Mouse (Mus musculus) thymus, adult 2 months (tissue): ENCODE results near the gene Plppr3. TPM values are rescaled to one million over a fixed set of nuclear protein-coding genes. Genes with fewer than 3 reads are reported as not detected.

Source experiments
- DNase-seq: peaks from one replicate; pipeline ENCODE4 v3.0.0; 2021
- H3K27ac ChIP-seq: fragments of 200-500 bp; 2 replicates; pipeline ENCODE4 v1.5.1; 2012; ENCODE audit warnings: low read length, control low read depth; ENCODE audit not compliant: control insufficient read depth, insufficient read depth
- H3K27me3 ChIP-seq: fragments of 200-500 bp; 2 replicates; pipeline ENCODE4 v1.6.1; 2012; ENCODE audit warnings: mild to moderate bottlenecking, low read length, moderate library complexity, mixed read lengths; ENCODE audit not compliant: control insufficient read depth, insufficient read depth
- H3K36me3 ChIP-seq: fragments of 200-500 bp; 2 replicates; pipeline ENCODE4 v1.6.1; 2012; ENCODE audit warnings: mild to moderate bottlenecking, low read length, moderate library complexity; ENCODE audit not compliant: control insufficient read depth, insufficient read depth
- H3K4me1 ChIP-seq: fragments of 200-500 bp; replicated peaks from 2 replicates; pipeline ENCODE4 v1.6.1; 2012; ENCODE audit warnings: low read length; ENCODE audit not compliant: control insufficient read depth, insufficient read depth
- H3K4me3 ChIP-seq: fragments of 200-500 bp; 2 replicates; pipeline ENCODE4 v1.5.1; 2012; ENCODE audit warnings: mild to moderate bottlenecking, low read length, control low read depth, moderate library complexity; ENCODE audit not compliant: control insufficient read depth, insufficient read depth
- CTCF ChIP-seq: fragments of 200-500 bp; IDR thresholded peaks from 2 replicates; pipeline ENCODE4 v1.5.1; 2012; ENCODE audit warnings: mild to moderate bottlenecking, control low read depth, low read length, moderate library complexity, borderline replicate concordance; ENCODE audit not compliant: control insufficient read depth, poor library complexity, insufficient read depth; ENCODE audit errors: extremely low read depth
- POLR2A ChIP-seq: fragments of 200-500 bp; IDR thresholded peaks from 2 replicates; pipeline ENCODE4 v1.6.1; 2012; ENCODE audit warnings: mild to moderate bottlenecking, low read length, control low read depth, moderate library complexity; ENCODE audit not compliant: control insufficient read depth, poor library complexity, insufficient read depth; ENCODE audit errors: extremely low read depth
- WGBS: fragments of 180-500 bp; shearing (Covaris S2); methylation state at CpG from one replicate; pipeline ENCODE4 v1.1.7; 2018; 5-methylcytosine and 5-hydroxymethylcytosine counted together
- polyA plus RNA-seq: library from polyadenylated mRNA; depleted of rRNA; stranded (reverse); fragments of >200 nt; gene quantifications from 2 replicates; pipeline ENCODE4 v1.2.3, GENCODE M21; 2012

Plppr3 gene
- polyA plus RNA-seq, 1 experiment, result 1.9 TPM

DNA sequence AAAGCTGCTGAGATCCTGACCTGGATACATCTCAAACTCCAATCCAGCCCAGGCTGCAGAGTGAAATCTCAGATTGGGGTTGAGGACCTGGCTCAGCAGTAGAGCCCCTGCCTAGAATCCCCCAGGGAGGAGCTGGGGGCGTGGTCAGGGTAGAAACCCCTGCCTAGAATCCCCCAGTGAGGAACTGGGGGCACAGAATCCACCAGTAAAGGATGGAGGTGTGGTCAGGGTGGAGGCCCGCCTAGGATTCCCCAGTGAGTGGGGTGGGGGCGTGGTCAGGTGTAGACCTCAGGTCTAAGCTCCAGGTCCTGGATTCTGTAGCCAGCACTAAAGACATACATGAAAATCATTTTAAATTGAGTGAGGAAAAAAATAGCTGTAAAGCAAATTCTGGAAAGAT is 1.6 kb downstream of the Plppr3 start:
- no peaks in the 10 kb centered on the region for H3K36me3 ChIP-seq
- peaks cover 26% of the 10 kb centered on the region for H3K4me1 ChIP-seq
- 71% methylated on average over 3 of the region's 3 CpGs for WGBS
- H3K27me3 ChIP-seq, result peaks cover 8% of the 10 kb centered on the region; the same call in 1 of the 2 replicates
- no peak overlapping the region for H3K4me3 ChIP-seq
- no peak for DNase-seq
- no peak overlapping the region for H3K27ac ChIP-seq
- TF ChIP-seq POLR2A, result no peak
- TF ChIP-seq CTCF, result no peak

GRCm38 (mm10) chr10:79871845-79872244 is 2.6 kb downstream of the Plppr3 start:
- Histone ChIP-seq H3K4me3 (no peak overlapping the region), H3K36me3 (no peaks in the 10 kb centered on the region), H3K4me1 (peaks cover 16% of the 10 kb centered on the region), H3K27me3 (peaks cover 8% of the 10 kb centered on the region; the same call in 1 of the 2 replicates), H3K27ac (no peak overlapping the region)
- TF ChIP-seq POLR2A, result no peak
- TF ChIP-seq CTCF, result no peak
- WGBS, result 83% methylated on average over 8 of the region's 8 CpGs
- DNase-seq, result no peak

GRCm38 (mm10) chr10:79866601-79867000 is 7.8 kb downstream of the Plppr3 start:
- Histone ChIP-seq H3K4me1 (no peaks in the 10 kb centered on the region), H3K4me3 (no peak overlapping the region), H3K36me3 (peaks cover 26% of the 10 kb centered on the region), H3K27ac (no peak overlapping the region), H3K27me3 (no peaks in the 10 kb centered on the region)
- no peak for DNase-seq
- 92% methylated on average over 11 of the region's 11 CpGs for WGBS
- TF ChIP-seq POLR2A (no peak), CTCF (no peak)

- TF ChIP-seq CTCF (no peak), POLR2A (no peak)
- no peak overlapping the region for H3K27ac ChIP-seq
- WGBS, result 87% methylated on average over 19 of the region's 19 CpGs
- peaks cover 33% of the 10 kb centered on the region for H3K36me3 ChIP-seq
- no peak for DNase-seq
- no peak overlapping the region for H3K4me3 ChIP-seq
- no peaks in the 10 kb centered on the region for H3K4me1 ChIP-seq
- no peaks in the 10 kb centered on the region for H3K27me3 ChIP-seq
Measured at GRCm38 (mm10) chr10:79865801-79866295, 8.6 kb downstream of the Plppr3 start.

DNA sequence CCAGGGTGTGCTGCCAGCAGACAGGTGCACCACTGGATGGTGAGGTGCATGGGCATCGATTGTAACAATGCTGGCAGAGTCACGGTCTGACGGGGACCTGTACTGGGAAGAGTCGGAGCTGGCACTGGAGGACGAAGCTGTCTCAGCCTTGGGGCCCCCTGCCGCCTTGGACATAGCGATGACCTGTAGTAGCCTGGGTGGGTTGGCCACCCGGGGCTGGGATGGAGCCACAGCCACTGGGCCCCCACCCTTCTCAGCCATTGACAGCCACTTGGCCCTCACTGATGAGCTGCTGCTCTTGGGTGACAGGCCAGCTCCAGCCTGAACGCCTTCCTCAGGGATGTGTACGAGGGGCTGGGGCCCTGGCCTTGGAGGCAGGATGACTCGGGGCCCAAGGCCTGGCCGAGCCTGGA is 9.2 kb downstream of the Plppr3 start:
- H3K4me1 ChIP-seq, result no peaks in the 10 kb centered on the region
- WGBS, result 93% methylated on average over 12 of the region's 12 CpGs
- no peak overlapping the region for H3K4me3 ChIP-seq
- H3K27ac ChIP-seq, result no peak overlapping the region
- peaks cover 40% of the 10 kb centered on the region for H3K36me3 ChIP-seq
- H3K27me3 ChIP-seq, result no peaks in the 10 kb centered on the region
- no peak for DNase-seq
- TF ChIP-seq POLR2A (no peak), CTCF (no peak)

DNA sequence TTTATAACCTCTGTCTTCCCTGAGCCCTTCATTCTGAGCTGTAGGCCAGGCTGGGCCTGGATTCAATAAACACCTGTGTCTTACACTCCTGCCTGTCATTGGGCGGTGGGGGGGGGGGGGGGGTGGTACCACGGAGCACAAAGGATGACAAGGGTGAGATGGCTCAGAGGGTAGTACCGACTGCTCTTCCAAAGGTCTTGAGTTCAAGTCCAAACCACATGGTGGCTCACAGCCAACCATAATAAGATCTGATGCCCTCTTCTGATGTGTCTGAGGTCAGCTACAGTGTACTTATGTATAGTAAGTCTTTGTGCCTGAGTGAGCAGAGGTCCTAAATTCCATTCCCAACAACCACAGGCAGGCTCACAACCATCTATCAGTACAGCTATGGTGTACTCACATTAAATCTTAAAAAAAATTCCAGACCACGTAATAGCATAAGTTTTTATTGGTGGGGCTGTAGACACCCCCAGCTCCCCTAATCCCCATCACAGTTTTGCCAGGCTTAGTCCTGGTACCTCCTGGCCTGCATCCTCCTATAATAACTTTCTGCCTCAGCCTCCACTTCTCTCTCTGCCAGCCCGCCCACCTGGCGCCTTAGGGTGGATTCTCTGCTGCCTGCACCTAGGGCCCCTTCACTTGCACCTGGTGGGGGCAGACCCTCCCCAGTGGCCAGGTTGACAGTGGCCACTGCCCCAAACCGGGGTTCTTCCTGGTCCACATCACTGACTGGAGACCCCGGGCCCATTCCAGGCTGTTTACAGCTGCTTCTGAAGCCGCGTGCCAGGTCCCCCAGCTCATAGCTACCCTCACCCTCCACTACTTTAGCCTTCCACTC is 9.9 kb downstream of the Plppr3 start:
- H3K4me1 ChIP-seq, result no peaks in the 10 kb centered on the region
- TF ChIP-seq CTCF (no peak), POLR2A (no peak)
- H3K36me3 ChIP-seq, result peaks cover 46% of the 10 kb centered on the region
- no peak overlapping the region for H3K4me3 ChIP-seq
- H3K27ac ChIP-seq, result no peak overlapping the region
- H3K27me3 ChIP-seq, result no peaks in the 10 kb centered on the region
- DNase-seq, result no peak
- WGBS, result 79% methylated on average over 10 of the region's 10 CpGs

GRCm38 (mm10) chr10:79862925-79863324 is 11.5 kb downstream of the Plppr3 start:
- Histone ChIP-seq H3K4me1 (peaks cover 7% of the 10 kb centered on the region), H3K27ac (no peak overlapping the region), H3K27me3 (no peaks in the 10 kb centered on the region), H3K4me3 (no peak overlapping the region), H3K36me3 (peaks cover 57% of the 10 kb centered on the region)
- TF ChIP-seq POLR2A (no peak), CTCF (no peak)
- no peak for DNase-seq
- 86% methylated on average over 10 of the region's 10 CpGs for WGBS
